Mouse (Mus musculus) erythroblast, embryonic 14.5 days (primary cell): ENCODE results near the gene Sparc. TPM values are rescaled to one million over a fixed set of nuclear protein-coding genes. Genes with fewer than 3 reads are reported as not detected.
A peak's percentile ranks its signal among the peaks of the same experiment; 100 is the strongest.
"Not testable (repeated sequence)": the region's sequence is repeated elsewhere in the genome, so short reads cannot be mapped to it uniquely, and the experiment has no call there.

Experiments
- H3K27me3 ChIP-seq: 2 replicates; pipeline ENCODE4 v1.6.1; 2012; ENCODE audit warnings: inconsistent platforms; ENCODE audit not compliant: control insufficient read depth
- H3K36me3 ChIP-seq: 2 replicates; pipeline ENCODE4 v1.6.1; 2012; ENCODE audit warnings: mild to moderate bottlenecking, inconsistent platforms; ENCODE audit not compliant: control insufficient read depth
- H3K4me1 ChIP-seq: 2 replicates; pipeline ENCODE4 v1.6.1; 2012; ENCODE audit warnings: inconsistent platforms; ENCODE audit not compliant: control insufficient read depth
- H3K4me3 ChIP-seq: replicated peaks from 2 replicates; pipeline ENCODE3; 2012; ENCODE audit warnings: moderate library complexity, mild to moderate bottlenecking, inconsistent platforms
- H3K9me3 ChIP-seq: 2 replicates; pipeline ENCODE4 v1.6.1; 2012; ENCODE audit warnings: low read length, inconsistent platforms, mixed read lengths; ENCODE audit not compliant: control insufficient read depth
- GATA1 ChIP-seq: IDR thresholded peaks from 2 replicates; pipeline ENCODE4 v1.6.1; 2012; ENCODE audit warnings: low read length, inconsistent platforms, mixed read lengths
- TAL1 ChIP-seq: IDR thresholded peaks from 3 replicates; pipeline ENCODE4 v1.6.1; 2012; ENCODE audit warnings: low read length, inconsistent platforms, mixed read lengths
- polyA plus RNA-seq: library from polyadenylated mRNA; stranded (reverse); fragments of >175 nt; gene quantifications from 2 replicates; pipeline ENCODE4 v1.2.3, GENCODE M21; 2012

The Sparc gene
- polyA plus RNA-seq, 1 experiment = 0.17 TPM

GRCm38 (mm10) chr11:55423756-55424155 lies 773 bp upstream of the Sparc start:
- no peaks in the 10 kb centered on the region for H3K36me3 ChIP-seq
- no peaks in the 10 kb centered on the region for H3K4me1 ChIP-seq
- peaks cover 14% of the 10 kb centered on the region for H3K27me3 ChIP-seq
- H3K4me3 ChIP-seq = no peak overlapping the region
- H3K9me3 ChIP-seq = no peaks in the 10 kb centered on the region
- TF ChIP-seq GATA1 (no peak), TAL1 (no peak)

DNA sequence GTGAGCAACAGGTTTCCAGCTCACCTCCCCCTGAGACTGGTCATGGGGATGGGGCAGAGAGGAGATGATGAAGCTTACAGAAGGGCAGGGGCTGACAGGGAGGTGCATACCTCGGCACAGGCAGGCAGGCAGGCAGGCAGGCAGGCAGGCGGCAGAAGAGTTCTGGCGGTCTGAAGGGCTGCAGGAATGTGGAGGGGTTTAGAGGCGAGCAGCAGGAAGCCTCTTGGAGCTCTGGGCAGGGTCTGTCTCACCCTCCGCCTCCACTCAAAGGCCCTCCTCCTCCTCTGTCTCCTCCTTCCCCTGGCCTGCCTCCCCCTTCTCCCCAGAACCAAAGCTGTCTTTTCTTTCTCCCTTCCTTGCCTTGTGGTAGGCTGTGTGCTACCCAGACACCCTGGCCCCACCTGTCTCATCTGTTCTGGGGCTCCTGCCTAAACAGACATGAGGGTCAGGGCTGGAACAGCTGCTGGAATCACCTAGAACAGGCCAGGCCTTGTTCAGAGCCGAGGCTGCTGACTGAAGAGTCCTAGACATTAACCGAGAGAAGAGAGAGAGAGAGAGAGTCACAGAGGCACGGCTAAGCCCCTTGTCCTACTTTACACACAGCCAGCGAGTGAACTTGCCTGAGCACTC lies 3.2 kb downstream of the Sparc start:
- Histone ChIP-seq H3K9me3 (no peaks in the 10 kb centered on the region), H3K4me1 (no peaks in the 10 kb centered on the region), H3K36me3 (no peaks in the 10 kb centered on the region), H3K4me3 (peak overlapping the region; percentile 22), H3K27me3 (peaks cover 27% of the 10 kb centered on the region)
- TF ChIP-seq TAL1 (no peak), GATA1 (no peak)

- H3K4me1 ChIP-seq = no peaks in the 10 kb centered on the region
- no peak for TF ChIP-seq TAL1
- TF ChIP-seq GATA1 = no peak
- peak overlapping the region; percentile 22 for H3K4me3 ChIP-seq
- no peaks in the 10 kb centered on the region for H3K36me3 ChIP-seq
- peaks cover 27% of the 10 kb centered on the region for H3K27me3 ChIP-seq
- H3K9me3 ChIP-seq = no peaks in the 10 kb centered on the region
Measured at GRCm38 (mm10) chr11:55419296-55419677, 3.7 kb downstream of the Sparc start.

GRCm38 (mm10) chr11:55418704-55419061 lies 4.3 kb downstream of the Sparc start:
- H3K27me3 ChIP-seq = peaks cover 27% of the 10 kb centered on the region
- H3K36me3 ChIP-seq = no peaks in the 10 kb centered on the region
- peak overlapping the region; percentile 3 for H3K4me3 ChIP-seq
- H3K4me1 ChIP-seq = no peaks in the 10 kb centered on the region
- TF ChIP-seq TAL1 (no peak), GATA1 (no peak)
- no peaks in the 10 kb centered on the region for H3K9me3 ChIP-seq

DNA sequence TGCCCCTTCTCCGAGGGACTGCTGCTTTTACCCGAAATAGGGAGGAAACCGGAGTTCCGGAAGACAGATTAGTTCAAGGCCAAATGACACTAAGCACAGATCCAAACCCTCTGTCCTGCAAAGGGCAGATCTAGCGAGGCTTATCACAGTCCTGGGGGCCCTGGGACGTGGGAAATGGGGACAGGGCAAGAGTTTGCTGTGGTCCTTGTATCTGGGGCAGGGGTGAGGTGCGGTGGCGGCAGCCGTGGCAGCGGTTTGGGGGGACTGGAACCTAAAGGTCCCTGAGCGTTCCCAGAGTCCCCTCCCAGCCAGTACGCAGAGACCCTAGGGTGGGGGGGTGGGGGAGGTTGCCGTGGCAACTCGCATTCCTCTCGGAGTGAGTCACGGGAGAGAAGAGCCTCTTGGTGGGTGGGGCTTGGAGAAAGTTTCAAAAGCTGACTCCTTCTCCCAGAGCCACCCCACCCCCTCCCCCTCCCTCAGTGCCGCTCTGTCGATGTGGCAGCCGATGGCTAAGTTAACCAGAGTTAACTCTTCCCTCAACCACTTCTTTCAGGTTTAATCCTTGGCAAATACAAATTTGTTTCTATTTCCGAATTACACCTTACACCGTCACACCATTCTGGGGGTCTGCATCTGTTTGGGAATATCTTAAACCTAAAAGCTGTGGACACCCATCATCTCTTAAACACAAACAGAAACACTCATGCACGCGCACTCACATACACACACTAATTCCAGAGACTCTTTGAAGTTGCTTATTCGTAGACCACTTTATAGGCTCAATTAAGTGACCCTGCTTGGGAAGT lies 4.9 kb downstream of the Sparc start:
- H3K9me3 ChIP-seq = no peaks in the 10 kb centered on the region
- H3K4me1 ChIP-seq = no peaks in the 10 kb centered on the region
- TF ChIP-seq TAL1 (no peak), GATA1 (no peak)
- H3K27me3 ChIP-seq = peaks cover 27% of the 10 kb centered on the region
- H3K4me3 ChIP-seq = no peak overlapping the region
- no peaks in the 10 kb centered on the region for H3K36me3 ChIP-seq

DNA sequence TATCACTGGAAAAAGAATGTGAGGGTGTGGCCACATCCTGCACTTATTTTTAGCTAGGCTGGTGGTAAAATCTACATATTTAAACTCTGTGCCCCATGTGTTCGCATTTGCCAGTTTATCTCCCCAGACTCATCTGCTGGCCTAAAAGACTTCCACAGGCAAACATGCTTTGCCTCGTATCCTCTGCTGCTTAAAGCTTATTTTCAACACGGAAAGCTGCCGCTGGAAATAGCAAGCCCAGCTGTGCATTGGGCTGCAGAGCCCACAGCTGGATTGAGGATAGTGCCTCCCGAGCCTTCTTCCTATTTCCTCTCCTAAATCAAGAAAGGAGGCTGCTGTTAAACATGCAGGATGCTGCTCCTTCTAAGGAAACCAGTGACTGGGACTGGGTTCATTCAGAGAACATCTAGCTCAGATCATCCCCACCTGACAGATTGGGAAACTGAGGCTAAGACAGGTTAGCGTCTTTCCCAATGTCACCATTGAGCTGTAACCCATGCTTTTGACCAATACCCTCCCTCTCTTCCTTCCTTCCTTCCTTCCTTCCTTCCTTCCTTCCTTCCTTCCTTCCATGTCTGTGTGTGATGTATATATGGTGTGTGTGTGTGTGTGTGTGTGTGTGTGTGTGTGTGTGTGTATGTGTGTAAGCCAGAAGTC lies 6.2 kb downstream of the Sparc start:
- H3K36me3 ChIP-seq = no peaks in the 10 kb centered on the region
- no peaks in the 10 kb centered on the region for H3K9me3 ChIP-seq
- peaks cover 27% of the 10 kb centered on the region for H3K27me3 ChIP-seq
- TF ChIP-seq TAL1 (no peak), GATA1 (no peak)
- H3K4me3 ChIP-seq = no peak overlapping the region
- H3K4me1 ChIP-seq = no peaks in the 10 kb centered on the region

DNA sequence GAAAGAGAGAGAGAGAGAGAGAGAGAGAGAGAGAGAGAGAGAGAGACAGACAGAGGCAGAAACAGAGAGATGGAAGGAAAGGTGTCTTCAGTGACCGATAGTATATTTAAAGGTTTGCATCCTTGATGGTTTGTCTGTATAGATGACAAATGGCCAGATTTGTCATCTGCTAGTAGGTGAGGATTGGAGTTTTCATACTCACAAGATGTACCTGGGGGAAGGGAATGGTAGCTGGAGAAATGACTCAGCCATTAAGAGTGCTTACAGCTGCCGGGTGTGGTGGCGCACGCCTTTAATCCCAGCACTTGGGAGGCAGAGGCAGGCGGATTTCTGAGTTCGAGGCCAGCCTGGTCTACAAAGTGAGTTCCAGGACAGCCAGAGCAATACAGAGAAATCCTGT lies 7.3 kb downstream of the Sparc start:
- H3K36me3 ChIP-seq, H3K4me1 ChIP-seq, H3K4me3 ChIP-seq, H3K9me3 ChIP-seq: not testable (repeated sequence)
- H3K27me3 ChIP-seq = peaks cover 27% of the 10 kb centered on the region

- no peak overlapping the region for H3K4me3 ChIP-seq
- TF ChIP-seq TAL1 = no peak
- no peak for TF ChIP-seq GATA1
- peaks cover 27% of the 10 kb centered on the region for H3K27me3 ChIP-seq
- no peaks in the 10 kb centered on the region for H3K9me3 ChIP-seq
- no peaks in the 10 kb centered on the region for H3K36me3 ChIP-seq
- H3K4me1 ChIP-seq = no peaks in the 10 kb centered on the region
Measured at GRCm38 (mm10) chr11:55415036-55415704, 7.8 kb downstream of the Sparc start.

DNA sequence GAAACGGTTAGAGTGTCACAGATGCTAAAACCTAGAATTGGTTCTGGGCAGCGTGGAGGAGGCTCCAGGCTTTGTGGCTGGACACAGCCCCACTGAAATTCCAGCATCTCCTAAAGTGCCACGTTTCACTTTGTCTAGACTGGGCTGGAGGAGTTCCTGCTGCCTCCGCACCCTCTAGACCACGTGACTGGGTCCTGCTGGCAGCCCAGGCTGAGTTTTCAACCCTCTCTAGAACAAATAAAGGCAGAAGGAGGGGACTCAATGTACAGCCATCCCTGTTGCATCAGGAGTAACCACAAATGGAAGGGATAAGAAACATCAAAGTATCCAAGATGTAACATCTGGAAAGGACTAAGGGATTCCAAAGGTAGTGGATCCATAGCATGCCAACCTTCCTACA lies 8.7 kb downstream of the Sparc start:
- no peak overlapping the region for H3K4me3 ChIP-seq
- H3K4me1 ChIP-seq = no peaks in the 10 kb centered on the region
- TF ChIP-seq GATA1 = no peak
- TF ChIP-seq TAL1 = no peak
- H3K27me3 ChIP-seq = peaks cover 19% of the 10 kb centered on the region
- H3K9me3 ChIP-seq = no peaks in the 10 kb centered on the region
- H3K36me3 ChIP-seq = no peaks in the 10 kb centered on the region
